Mouse (Mus musculus): Measurements from ENCODE around the gene Fggy.

Fggy gene

DNA sequence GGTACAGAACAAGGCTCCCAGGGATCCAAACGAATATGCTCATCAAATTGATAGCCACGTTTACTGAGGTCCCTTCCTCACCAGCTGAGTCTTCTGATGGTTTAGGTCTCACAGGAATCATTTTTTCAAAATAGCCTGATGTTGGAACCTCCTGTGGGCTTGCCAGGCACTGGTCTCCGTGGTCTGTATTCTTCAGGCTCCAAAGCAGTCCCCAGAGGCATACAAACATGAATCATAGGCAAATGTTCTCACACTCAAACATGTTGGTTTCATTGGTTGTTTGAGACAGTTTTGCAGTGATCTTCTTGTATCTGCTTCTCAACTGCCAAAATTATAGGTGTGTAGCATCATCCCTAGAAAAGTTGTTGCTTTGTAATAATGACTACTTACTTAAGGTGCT lies 156.0 kb downstream of the Fggy start:
- DNase-seq (ENCODE audit: extremely low read depth, insufficient read length, low spot score), result no peak

DNA sequence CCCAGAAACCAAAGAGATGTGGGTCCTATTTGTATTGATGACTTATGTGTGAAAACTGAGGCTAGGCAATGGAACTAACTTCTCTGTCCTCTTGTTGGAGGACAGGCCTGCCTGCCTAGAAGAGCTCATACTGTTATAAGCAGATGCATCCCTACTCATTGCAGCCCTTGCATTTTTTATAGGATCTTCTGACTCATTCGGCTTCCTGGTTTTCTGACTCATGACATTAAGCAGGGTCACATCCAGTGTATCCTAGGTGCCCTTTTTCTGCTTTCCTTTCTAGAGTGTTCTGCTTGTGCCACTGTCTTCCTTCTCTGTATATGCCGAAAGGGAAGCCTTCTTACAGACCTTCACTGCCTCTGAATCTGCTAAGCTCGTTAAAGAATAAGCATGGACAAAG lies 158.8 kb downstream of the Fggy start:
- DNase-seq (ENCODE audit: extremely low read depth, insufficient read length, low spot score), result peak; percentile 32

DNA sequence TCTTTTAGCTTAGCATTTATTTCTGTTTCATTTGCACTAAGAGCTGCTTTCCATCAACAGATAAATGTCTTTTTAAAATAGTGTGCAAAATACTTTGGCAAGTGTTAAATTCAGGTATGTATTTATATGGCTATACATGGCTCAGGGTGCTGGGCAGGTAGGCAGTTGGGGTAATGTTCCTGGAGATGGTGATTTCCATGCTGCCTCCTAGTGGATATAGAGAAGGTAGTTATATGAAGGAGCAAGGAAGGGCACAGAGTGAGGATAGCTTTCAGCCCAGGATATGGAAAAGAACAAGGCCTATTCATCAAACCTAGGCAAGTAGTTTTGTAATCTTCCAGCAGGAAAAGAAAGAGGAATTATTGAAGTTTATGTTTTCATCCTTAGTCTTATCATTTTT lies 166.3 kb downstream of the Fggy start:
- no peak for DNase-seq (ENCODE audit: extremely low read depth, insufficient read length, low spot score)

DNA sequence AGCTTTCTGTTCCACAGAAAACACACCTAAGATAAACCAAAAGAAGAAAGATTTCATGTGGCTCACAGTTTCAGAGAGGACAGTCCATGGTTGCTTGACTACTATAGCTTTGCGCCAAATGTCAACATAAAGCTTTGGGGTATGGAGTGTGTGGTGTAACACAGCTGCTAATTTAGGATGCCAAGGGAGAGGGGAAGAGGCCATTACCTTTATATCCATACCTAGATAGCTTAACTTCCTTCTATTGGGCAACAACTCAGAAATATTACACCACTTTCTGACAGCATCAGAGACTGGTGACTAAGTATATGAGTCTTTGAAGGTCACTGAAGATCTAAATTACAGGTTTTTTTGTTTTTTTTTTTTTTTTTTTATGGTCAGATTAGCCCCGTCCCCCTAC lies 169.1 kb downstream of the Fggy start:
- DNase-seq (ENCODE audit: extremely low read depth, insufficient read length, low spot score), result no peak

DNA sequence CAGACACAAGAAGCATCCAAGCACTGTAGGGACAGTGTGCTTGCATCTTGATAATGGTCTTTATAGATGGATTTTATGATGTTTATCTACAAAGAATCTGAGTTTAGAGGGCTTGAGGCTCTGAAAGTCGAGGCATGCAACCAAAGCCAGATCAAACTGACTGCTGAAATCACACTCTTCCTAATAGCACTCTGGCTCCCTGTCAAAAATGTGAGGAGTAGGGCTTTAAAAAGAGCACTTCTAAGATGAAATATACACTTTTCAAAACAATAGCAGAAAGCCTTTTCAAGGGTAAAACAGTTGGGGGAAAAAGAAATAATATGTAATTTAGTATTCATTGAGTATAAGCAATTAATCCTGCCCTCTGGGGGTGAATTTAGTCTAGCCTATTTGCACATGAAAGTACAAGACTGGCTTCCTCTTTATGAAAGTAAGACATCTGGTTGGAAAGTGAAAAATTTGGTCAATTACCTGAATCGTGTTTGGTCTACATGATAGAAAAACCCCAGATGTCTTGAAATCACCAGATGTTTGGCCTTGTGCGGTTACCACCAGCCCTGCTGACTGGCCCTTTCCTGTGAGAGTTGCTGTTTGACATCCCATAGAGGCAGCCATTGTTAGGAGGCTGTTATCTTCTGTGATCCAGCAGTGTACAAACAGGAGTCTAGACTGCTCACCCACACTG lies 172.0 kb downstream of the Fggy start:
- no peak for DNase-seq (ENCODE audit: extremely low read depth, insufficient read length, low spot score)

DNA sequence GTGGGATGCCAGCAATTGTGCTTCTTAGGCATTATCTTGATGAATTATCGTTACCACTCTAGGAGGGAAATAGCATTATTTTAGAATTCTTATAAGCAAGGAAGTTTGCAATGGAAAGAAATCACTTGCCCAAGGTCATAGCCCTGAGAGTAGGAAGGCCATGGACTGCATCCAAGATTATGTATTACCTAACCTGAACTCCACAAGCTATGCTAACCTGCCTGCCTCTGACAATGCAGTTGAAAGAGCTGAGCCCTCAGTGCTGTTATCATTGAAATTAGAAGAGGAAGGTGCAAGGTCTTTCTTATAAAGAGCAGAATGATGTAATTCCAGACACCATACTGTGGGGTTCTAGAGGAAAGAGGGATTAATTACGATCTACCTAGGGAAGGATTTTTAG lies 173.8 kb downstream of the Fggy start:
- no peak for DNase-seq (ENCODE audit: extremely low read depth, insufficient read length, low spot score)

DNA sequence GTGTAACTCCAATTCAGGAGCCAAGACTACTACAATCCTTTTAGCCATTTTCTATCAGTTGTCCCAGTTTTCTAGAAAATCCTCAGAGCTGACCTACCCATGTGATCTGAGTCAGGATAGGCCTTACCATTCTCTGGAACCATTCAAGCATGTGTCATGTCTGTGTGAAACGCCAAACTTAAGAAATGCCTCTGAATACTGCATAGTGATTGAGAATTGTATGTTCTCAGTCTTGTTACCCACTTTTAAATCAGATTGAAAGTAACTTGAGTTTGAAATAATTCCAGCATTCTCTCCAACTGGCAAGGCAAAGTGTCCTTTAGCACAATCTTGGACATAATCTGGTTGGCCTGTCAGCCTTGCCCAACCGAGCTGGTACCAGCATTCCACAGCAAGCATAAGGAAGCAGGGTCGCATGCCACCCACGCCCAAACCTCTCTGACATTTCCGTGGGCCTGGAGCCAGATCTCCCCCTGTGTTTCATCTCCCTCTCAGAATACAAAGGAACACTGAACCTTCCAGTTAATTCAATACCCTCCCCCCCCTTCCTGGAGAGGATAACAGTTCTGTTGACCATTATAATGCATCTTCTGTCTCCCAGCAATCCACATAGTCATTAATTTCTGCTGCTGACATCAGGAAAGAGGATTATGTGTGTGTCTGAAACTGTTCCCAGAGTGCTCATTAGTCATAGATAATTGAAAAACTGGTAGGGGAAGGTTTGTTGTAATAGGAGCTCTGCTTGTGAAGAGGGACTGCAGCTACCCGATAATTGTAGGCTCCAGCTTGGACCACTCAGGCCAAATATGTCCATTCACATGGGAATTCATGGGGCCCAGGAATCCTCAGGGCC lies 176.3 kb downstream of the Fggy start:
- no peak for DNase-seq (ENCODE audit: extremely low read depth, insufficient read length, low spot score)

DNA sequence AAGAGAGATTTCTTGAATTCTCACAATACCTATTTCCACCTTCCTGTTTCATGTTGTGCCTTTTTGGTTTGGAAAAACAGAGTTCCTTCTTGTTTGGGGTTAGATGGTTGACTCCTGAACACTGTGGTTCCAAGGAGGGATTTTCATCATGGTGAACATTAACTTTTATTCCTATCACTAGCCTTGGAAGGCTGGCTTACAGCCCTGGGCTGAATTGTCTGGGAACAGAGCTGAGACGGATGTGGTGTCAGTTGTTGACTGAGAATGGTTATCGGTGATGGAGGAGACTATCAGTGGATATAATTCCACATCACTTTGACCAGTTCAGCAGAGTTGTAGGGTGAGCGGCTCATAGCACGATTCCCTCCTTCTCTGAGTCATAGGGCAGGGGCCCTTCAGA lies 178.7 kb downstream of the Fggy start:
- DNase-seq (ENCODE audit: extremely low read depth, insufficient read length, low spot score), result no peak

DNA sequence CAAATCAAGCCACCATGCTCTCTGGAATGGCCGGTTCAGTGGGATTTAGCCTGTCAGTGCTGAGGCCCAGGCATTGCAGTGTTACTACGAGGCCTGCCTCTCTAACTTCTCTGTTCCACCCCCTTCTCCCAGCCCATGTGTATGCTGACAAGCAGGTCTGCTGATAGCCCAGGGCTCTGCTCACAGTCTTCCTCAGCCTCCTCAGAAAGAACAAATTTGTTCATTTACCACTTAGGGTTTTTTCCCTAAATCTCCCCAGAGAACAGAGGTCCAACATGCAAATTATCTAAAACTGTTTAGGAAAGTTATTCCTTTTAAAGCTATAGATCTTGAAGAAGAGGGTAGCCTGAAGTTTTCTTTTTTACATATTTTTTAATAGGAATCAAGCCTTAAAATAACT lies 179.4 kb downstream of the Fggy start:
- DNase-seq (ENCODE audit: extremely low read depth, insufficient read length, low spot score), result no peak

DNA sequence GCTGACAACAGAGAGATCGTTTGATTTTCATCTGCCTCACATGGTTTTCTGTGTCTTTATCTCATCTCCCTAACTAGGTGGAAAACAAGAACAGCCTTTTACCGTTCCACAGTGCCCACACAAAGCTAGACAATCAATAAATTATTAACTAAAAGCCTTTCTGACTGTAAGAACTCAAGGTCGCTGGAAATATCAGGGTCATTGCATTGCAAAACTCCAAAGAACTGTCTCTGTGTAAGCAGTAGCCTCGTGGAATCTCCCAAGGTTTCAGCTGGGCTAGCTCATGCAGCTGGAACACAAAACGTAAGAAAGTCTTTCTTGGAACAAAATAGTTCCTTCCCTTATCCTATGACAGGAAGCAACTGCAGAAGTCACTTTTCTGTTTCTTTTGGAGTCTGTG lies 180.9 kb downstream of the Fggy start:
- DNase-seq (ENCODE audit: extremely low read depth, insufficient read length, low spot score), result no peak

DNA sequence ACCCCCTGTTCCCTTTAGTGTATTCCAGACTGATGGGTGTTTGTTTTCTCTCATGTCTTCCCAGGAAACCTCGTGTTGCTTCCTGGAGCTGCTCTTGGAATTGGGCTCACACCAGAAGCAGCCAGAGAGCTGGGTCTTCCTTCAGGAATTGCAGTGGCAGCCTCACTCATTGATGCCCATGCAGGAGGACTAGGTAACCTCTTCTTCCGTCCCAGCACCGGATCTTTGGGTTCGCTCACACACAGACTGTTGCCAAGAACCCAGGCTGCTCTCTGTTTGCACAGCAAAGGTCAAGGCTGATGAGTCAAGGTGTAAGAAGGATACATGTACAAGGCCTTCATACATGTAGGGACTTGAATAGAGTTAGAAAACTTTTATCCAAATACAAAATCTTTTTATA lies 181.4 kb downstream of the Fggy start:
- no peak for DNase-seq (ENCODE audit: extremely low read depth, insufficient read length, low spot score)

DNA sequence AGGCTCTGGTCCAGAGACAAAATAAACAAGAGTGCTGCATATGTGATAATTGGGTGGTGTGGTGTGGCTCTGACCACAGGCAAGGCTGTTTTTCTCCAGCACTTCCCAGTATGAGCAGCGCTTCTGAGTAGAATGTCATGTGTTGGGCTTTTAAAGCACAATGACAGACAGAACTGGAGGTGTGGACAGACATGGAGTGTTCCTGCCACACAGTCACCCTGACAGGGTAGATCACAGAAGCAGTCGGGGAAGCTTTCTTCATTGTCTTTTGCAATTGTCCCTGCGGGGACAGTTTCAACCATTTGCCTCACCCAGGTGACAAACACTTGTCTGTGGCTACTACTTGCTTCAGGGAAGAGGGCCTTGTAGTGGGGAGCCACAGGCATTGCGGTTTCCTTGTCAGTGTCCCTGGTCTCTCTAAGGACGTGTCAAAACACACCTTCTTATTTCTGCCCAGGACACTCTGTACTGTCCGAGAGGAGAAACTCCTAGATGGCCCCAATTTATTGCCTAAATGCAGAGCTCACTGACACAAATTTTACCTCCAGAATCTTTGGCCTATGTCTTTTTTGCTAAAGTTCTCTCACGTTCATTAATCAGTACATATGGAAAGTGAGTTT lies 183.9 kb downstream of the Fggy start:
- DNase-seq (ENCODE audit: extremely low read depth, insufficient read length, low spot score), result no peak

DNA sequence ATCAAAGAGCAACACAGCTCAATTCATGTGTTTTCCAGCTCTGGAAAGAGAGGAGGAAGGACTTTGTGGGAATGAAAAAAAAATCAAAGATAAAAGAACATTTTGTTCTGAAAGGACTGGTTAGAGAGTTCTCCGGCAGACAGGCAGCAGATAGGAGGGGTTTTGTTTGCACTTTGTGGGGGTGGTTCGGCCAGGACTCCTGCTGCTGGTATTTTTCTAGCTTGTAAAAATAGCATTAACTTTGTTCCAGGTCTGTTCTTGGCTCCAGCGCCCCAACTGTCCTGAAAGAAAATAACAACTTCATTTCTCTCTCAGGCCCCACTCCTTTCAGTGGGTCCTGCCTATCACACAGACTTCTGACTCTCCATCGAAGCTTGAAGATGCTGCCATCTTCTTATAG lies 185.7 kb downstream of the Fggy start:
- no peak for DNase-seq (ENCODE audit: extremely low read depth, insufficient read length, low spot score)

DNA sequence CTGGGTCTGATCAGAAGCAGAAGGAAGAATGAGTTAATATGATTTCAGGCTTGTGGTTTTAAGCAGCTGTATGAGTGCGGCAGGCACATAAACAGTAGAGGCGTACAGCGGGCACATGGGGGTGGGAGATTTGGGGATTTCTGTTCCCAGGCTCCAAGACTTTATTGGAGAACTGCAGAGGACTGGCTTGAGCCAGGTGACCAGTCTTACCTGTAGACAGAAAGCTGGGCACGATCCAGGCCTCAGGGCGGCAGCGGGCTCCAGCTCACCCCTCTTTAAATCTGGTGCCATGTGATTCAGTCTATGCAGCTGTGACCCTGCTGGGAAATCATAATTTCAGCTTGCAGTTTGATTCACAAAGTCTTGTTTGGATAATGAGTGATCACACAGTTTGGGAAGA lies 189.6 kb downstream of the Fggy start:
- no peak for DNase-seq (ENCODE audit: extremely low read depth, insufficient read length, low spot score)

DNA sequence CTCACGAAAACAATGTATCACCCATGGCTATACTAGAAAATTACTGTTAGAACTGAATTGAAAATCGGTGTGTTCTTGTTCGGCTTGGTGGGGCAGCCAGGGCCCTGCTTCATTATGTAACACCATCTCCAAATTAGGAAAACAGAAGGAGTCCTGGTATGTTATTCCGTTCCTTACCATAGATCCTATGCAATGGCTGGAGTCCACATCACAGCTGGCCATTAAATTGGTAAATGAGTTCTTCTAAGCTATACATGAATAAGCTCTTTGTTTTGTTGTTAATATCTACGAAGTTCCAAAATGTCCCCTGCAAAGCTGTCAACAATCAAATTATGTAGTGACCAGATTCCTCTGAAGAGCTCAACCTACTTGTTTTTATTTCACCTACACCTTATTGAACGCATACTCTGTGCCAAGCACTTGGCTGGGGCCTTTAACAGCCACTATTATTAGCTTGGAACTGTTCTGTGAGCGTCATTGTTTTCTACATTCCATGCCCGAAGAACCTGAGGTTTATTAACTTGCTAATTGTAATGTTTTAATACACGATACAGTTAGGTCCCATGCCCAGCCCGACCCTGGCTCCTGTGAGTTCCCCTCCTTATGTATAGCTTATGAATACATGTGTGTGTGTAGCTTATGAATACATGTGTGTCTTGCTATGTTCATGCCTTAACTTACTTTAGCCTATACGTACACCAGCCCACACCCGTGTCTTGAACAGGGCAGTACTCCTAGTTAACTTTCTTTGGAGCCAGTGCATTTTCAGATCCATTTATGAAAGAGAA lies 190.3 kb downstream of the Fggy start:
- no peak for DNase-seq (ENCODE audit: extremely low read depth, insufficient read length, low spot score)

DNA sequence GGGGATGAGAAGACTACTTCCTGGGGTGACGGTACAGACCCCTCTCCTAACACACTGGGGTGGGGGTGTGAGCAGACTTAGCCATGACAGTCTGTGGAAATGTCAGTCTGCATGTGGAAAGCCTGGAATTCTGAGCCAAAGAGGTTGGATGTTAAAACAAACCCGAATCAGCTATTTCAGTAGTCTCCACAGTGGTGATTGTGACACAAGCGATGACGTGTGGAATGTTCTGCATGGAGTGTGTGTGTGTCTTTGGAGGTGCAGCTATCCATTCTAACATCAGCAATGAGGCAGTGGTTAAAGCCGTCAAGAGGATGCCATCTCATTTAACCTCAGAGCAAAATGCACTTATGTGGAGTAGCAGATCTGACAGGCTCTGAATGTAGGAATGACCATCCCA lies 192.9 kb downstream of the Fggy start:
- no peak for DNase-seq (ENCODE audit: extremely low read depth, insufficient read length, low spot score)

DNA sequence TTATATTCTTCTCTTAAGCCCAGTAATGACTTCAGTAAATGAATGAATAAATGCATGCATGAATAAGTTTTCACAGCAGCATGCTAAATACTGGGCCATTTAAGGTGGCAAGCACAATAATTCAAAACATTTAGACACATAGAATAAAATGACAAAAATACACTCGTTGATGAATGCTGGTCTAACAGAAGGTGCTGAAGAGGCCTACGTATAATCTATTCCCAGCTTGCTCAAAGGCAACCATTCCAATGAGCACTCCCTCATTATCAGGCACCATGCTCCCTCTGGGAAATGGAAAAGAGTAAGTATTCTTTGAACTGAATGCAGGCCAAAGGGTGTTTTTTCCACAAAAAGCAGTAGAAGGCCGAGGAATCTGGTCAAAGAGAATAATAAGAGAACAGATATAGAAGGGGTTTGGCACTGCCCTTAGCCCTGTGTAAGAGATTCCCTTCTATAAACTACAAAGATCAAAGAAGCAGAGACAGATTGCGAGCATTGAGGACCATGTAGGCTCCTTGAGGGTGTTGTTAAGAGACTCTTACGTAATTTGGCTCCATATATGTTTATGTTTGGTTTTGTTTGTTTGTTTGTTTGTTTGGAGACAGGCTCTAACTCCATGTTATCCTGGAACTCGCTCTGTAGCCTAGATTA lies 195.4 kb downstream of the Fggy start:
- DNase-seq (ENCODE audit: extremely low read depth, insufficient read length, low spot score), result no peak

DNA sequence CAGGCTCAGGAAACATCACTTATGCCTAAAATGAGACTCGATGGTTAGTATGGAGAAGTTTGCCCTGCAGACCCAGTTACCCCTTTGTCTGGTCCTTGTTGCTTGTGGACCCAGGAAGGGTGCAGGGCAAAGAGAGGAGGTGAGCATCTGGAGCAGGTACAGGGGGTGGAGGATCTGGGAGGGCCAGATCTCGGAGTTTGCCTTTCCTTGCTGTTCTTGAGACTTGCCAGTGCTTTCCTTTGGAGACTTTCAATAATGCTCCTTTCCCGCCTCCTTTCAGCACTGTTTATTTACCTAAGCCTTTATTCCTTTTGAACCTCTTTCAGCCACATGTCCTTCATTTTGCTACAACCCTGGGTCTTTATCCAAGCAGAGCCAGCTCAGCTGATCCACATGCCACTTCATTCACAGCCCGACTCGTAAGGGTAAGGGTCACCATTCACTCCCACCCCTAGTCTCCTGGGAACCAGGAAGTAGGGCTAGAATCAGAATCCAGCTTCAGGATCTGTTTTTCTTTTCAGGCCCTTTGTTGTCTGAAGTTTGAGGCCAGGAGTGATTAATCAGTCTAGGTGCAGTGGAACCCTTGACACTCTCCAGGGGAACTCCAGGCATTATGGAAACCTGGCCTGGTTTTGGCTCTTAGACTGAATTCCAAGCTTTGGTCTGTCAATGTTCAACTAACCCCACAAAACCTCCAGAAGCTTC lies 201.9 kb downstream of the Fggy start:
- DNase-seq (ENCODE audit: extremely low read depth, insufficient read length, low spot score), result no peak

DNA sequence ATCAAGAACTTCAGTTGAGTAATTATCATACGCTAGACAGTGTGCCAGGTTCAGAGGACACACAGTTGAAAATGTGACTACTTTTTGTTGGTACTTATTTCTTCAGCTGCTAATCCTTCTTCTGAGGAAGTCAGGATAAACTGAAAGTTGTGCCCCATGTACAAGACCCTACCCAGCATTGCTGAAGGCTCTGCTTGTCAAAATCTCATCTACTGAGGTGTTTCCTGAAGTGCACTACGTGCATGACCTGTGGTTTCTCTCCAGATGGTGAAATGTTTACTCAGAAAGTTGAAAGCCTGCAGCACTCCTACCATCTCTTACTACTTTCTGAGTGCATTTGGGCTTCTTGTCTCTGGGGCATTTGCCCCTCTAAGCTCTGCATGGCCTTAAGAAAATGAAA lies 208.1 kb downstream of the Fggy start:
- no peak for DNase-seq (ENCODE audit: extremely low read depth, insufficient read length, low spot score)

DNA sequence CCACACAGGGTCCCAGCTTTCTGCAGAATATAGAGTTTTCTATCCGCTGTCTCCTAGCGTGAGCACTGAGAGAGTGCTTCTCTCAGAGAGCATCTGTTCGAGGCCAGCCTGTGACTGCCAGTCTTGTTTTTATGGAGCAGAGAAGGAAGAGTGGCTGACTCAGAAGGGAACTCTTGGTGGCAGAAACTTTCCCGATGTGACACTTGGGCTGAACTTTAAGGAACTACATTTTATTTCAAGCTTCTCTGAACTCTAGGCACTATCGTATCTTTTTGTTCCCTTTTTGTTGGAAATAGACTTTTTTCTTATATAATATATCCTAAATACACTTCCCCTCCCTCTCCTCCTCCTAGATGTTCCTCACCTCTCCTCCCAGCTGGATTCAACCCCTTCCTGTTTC lies 213.2 kb downstream of the Fggy start:
- no peak for DNase-seq (ENCODE audit: extremely low read depth, insufficient read length, low spot score)
